Mouse (Mus musculus) myocyte (in vitro differentiated cells): ENCODE measurements around the gene Ugt1a1.

Experiments used
- CEBPB ChIP-seq: IDR thresholded peaks from 2 replicates; pipeline ENCODE4 v1.6.1; 2011; ENCODE audit warnings: mild to moderate bottlenecking, moderate library complexity; ENCODE audit not compliant: poor library complexity, insufficient read depth, severe bottlenecking
- E2F4 ChIP-seq: IDR thresholded peaks from one replicate; pipeline ENCODE4 v1.6.1; 2011; ENCODE audit warnings: mild to moderate bottlenecking, control low read depth, moderate library complexity; ENCODE audit not compliant: insufficient read depth
- MAX ChIP-seq: IDR thresholded peaks from one replicate; pipeline ENCODE4 v1.6.1; 2011; ENCODE audit warnings: low read depth, mild to moderate bottlenecking, control low read depth
- MYOD1 ChIP-seq, 3 experiments: IDR thresholded peaks; one replicate each; pipeline ENCODE4 v1.6.1; 2011; ENCODE audit warnings: control low read depth in 2 of 3, low read depth in 2 of 3, mild to moderate bottlenecking in 2 of 3, moderate library complexity in 1 of 3; ENCODE audit not compliant: insufficient read length in 2 of 3, control insufficient read depth in 1 of 3
- MYOG ChIP-seq, 3 experiments: IDR thresholded peaks; one replicate each; pipeline ENCODE4 v1.6.1; 2011; ENCODE audit warnings: control low read depth in 2 of 3, low read depth in 2 of 3, mild to moderate bottlenecking in 2 of 3; ENCODE audit not compliant: insufficient read length in 2 of 3, control insufficient read depth in 1 of 3, insufficient read depth in 1 of 3
- POLR2A ChIP-seq: IDR thresholded peaks from one replicate; pipeline ENCODE4 v1.6.1; 2011; ENCODE audit warnings: low read depth, mild to moderate bottlenecking, control low read depth, moderate library complexity; ENCODE audit not compliant: insufficient read length
- POLR2AphosphoS2 ChIP-seq: IDR thresholded peaks from one replicate; pipeline ENCODE4 v1.6.1; 2011; ENCODE audit warnings: low read depth, control low read depth; ENCODE audit not compliant: insufficient read length
- REST ChIP-seq: IDR thresholded peaks from one replicate; pipeline ENCODE4 v1.6.1; 2011; ENCODE audit warnings: mild to moderate bottlenecking, control low read depth, moderate library complexity; ENCODE audit not compliant: insufficient read depth, insufficient read length
- SRF ChIP-seq: IDR thresholded peaks from one replicate; pipeline ENCODE4 v1.6.1; 2011; ENCODE audit warnings: low read depth; ENCODE audit not compliant: control insufficient read depth, insufficient read length
- TCF12 ChIP-seq: IDR thresholded peaks from one replicate; pipeline ENCODE4 v1.6.1; 2011; ENCODE audit warnings: mild to moderate bottlenecking, control low read depth; ENCODE audit not compliant: poor library complexity, insufficient read depth, severe bottlenecking
- TCF3 ChIP-seq: IDR thresholded peaks from one replicate; pipeline ENCODE4 v1.6.1; 2011; ENCODE audit warnings: low read depth, control low read depth; ENCODE audit not compliant: insufficient read length
- USF1 ChIP-seq: IDR thresholded peaks from one replicate; pipeline ENCODE4 v1.6.1; 2011; ENCODE audit warnings: low read depth, mild to moderate bottlenecking, control low read depth, moderate library complexity

DNA sequence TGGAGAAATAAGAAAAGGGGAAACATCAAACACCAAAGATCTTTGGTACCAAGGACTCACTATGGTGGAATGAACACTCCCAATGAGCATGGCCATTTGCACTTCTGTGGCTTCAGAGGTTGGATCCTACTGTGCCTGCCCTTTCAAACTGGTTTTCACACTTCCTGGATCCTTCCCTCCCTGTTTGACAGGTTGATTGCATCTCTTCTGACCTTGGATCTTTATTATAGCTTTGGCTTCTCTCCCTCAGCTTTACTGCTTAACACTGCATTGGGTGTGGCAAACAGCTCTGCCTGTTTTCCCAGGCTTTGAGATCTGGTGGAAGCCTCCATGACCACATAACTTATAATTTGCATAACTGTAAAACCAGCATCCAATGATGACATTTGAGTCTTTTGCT lies 8.6 kb downstream of the Ugt1a1 start:
- TF ChIP-seq CEBPB (no peak), REST (no peak), POLR2A (no peak), MAX (no peak), USF1 (no peak), E2F4 (no peak), TCF12 (no peak), POLR2AphosphoS2 (no peak), MYOD1 (IDR thresholded peaks at IDR 0.05; ENCODE audit: control insufficient read depth in 1 of 3, insufficient read length in 2 of 3, low read depth in 2 of 3) (no peak), TCF3 (no peak), SRF (no peak), MYOG (IDR thresholded peaks at IDR 0.05; ENCODE audit: control insufficient read depth in 1 of 3, insufficient read depth in 1 of 3, insufficient read length in 2 of 3, low read depth in 2 of 3) (no peak)
